Mouse (Mus musculus) CD8-positive naive resting alpha-beta T cell, adult 2 months (primary cell): ENCODE data around the gene Ptges.

ENCODE experiments used
- DNase-seq, 2 experiments: peaks; one replicate each; pipeline ENCODE4 v3.0.0; 2022; ENCODE audit warnings: low read depth in 2 of 2, low spot score in 2 of 2

Ptges gene

DNA sequence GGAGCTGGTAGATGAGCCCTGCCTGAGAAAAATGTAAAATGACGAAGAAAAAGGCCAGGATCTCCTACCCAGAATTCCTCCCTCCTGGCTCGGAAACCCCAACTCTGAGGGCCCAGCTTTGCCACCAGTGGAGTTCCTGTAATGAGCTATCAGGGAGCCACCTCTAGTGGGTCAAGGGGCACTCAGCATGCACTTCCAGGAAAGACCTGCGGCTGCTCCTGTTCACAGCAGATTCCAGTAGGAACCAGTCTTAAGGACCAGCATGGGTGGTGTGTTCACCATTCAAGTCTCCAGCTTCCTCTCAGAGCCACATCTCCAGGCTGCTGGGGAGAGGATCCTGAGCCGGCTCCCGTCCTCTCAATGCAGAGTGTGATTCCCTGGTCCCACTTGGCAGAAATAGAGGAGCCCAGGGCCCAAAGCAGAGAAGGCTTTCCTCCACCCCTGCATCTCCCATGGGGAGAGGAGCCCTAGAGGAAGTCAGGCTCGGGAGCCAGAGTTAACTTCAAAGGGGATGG is 28.0 kb downstream of the Ptges start:
- DNase-seq, result no peak

DNA sequence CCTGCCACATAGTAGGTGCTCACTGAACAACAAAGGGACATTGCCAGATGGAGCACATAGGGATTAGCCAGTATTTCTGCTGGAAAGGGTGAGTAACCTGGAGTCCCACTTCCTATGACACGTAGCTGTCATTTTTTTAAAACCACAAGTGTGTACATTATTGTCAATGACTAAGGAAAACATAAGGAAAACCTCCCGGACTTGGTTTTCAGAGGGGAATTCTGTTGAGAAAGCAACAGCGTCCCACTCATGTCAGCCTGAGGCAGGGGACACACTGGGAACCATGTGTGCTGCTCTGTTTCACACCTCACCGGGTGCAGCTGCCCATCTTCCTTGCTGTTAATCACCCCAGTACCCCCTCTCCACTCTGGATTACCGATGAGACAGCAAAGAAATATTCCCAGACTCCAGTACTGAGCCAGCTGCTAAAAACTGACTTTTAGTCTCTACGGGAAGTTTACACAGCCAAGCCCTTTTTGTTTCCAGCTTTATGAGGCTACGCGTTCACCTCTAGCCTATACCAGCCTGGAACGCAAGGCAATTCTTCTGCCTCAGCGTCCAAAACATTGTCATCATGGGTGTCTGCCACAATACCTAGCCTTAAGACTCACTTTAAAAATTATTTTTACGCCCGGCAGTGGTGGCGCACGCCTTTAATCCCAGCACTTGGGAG is 30.1 kb downstream of the Ptges start:
- DNase-seq, result no peak

DNA sequence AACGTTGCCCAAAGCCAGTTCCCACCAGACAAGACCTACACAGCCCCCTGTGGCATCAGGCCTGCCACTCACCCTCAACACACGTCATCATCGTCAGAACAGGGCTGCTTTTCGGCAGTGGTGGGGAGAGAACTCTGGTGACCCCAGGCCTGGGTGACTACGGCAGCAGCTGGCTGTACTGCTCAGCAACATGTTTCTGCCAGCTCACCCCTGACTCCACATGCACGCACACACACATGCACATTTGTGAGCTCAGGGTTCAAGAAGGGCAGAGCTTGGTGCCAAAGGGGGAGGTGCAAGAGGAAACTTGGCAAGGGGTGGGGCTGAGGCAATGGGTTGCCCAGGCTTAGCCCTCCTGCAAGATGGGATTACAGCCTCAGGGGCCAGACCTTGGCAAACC is 32.4 kb downstream of the Ptges start:
- peak in 1 of 2 experiments; percentile 25 for DNase-seq

DNA sequence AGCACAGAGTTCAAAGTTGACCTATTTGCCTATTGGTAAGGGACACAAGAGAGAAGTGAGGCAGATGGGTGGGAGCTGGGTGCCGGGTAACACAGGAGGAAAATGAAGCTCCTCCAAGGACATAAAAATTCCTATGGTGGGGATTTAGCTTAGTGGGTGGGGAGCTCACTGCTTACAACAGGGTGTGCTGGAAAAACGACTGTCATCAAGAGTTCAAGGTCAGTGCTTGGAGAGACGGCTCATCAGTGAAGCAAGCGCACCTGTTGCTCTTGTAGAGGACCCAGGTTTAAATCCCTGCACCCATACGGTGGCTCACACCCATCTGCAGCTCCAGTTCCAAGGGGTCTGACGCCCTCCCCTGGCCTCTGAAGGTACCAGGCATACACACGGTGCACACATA is 35.7 kb downstream of the Ptges start:
- DNase-seq, result no peak

DNA sequence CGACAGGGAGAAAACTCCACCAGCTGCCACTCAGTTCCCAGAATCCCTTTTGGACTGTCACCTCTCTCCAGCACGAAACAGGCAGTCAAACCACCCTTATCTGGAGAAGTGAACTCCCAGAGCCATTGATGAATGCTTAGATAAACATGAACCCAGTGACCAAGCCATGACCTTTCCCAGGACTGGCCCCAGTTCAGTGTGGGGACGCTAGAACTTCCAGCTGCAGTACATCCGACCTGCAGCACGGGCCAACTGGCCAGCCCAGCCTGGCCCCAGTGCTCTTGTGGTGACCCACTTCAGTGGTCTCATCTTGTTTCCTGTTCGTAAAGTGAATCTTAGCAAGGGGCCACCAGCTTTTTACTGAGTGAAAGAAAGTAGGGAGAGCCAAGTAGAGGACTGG is 36.3 kb downstream of the Ptges start:
- no peak for DNase-seq

DNA sequence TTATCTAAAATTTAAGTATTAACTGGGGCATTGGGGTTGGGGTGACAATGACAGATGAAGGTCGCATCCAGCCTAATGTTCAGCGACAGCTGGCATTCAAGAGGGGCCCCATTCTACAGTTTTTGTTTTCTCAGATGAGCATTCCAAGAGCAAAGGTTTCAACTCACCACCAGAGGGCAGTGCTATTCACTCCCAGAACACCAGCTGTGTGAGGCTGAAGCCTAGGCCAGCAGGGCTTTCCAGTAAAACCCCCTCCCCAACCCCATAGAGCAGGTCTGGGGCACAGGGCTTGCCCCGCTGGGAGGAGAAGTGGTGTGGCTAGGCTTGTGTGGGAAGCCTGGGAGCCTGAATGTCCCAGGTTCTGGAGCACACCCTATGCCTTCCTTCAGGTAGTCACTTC is 38.7 kb downstream of the Ptges start:
- peak in 1 of 2 experiments; percentile 26 for DNase-seq

DNA sequence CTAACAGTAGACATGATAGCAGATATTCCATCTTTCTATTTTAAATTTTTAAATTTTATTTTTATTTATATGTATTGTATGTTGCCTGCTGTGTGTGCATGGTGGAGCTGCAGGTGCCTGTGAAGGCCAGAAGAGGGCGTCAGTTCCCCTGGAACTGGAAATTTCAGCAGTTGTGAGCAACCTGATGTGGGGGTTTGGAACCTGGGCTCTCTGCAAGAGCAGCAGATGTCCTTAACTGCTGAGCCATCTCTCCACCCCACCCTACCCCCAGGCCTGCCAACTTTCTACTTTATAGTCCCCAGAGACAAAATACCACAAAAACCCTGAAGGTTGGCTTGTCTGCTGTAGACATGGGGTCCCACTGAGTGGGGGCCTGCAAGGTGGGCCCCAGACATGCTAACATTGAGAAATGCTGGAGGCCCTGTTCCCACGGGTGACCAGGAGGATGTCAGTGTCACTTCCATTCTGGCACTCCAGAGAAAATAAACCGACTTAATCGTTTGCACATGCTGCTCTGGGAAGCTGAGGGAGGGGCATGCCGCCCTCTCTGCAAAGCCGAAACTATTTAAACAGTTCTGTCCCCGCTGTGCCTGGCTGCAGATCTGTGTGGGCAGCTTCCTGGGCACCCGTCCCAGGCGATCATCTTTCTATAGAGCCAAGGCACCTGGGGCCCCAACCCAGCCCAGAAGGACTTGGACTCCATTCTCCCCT is 44.1 kb downstream of the Ptges start:
- no peak for DNase-seq

DNA sequence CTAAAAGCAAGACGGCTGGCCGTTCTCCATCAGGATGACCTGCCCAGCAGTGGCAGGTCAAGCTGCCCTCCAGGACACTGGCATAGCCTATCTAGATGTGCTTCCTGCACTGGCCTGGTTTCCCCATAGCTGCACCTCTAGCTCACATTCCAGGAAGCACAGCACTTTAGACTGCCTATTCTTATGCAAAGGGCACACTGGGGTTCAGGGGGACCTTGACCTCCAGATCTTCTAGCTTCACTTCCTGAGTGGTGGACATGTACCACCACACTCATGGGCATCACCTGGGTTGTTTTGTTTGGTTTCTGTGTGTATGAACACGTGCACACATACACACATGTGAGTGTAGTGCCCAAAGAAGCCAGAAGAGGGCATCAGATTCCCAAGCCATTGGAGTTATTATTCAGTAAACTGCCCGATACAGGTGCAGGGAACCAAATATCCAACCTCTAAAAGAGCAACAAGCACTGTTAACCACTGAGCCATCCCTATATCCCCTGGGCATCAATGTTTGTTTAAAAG is 44.8 kb downstream of the Ptges start:
- no peak for DNase-seq

DNA sequence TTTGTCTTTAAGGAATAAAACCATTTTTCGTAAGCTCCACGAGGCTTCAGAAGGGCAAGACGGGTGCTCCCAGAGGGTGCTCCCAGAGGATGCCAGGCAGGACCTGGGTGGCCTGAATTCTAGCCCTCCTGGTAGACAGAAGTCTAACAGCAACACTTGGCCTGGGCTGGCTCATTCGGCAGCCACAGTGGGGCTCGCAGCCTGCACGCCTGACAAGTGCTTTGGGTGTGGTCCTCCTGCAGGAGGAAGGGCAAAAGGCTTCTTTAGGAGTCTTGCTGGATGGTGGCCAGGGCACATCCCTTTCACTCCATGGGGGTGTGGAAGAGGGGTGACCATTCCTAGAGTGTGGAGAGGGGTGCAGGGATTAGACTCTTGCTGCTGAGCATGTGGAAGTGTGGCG is 48.4 kb downstream of the Ptges start:
- DNase-seq, result no peak

DNA sequence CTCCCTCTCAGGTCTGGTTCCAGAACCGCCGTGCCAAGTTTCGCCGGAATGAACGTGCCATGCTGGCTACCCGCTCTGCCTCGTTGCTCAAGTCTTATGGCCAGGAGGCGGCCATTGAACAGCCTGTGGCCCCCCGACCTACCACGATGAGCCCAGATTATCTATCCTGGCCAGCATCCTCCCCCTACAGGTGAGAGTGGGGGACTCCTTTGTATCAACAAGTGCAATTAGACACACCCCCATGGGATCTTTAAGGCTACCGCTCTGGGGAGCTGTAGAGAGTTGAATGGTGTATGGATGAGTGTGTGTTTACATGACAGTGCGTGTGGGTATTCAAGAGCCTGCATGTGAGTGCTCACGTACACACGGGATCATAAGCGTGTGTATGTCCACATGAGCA is 50.2 kb downstream of the Ptges start:
- DNase-seq, result no peak

DNA sequence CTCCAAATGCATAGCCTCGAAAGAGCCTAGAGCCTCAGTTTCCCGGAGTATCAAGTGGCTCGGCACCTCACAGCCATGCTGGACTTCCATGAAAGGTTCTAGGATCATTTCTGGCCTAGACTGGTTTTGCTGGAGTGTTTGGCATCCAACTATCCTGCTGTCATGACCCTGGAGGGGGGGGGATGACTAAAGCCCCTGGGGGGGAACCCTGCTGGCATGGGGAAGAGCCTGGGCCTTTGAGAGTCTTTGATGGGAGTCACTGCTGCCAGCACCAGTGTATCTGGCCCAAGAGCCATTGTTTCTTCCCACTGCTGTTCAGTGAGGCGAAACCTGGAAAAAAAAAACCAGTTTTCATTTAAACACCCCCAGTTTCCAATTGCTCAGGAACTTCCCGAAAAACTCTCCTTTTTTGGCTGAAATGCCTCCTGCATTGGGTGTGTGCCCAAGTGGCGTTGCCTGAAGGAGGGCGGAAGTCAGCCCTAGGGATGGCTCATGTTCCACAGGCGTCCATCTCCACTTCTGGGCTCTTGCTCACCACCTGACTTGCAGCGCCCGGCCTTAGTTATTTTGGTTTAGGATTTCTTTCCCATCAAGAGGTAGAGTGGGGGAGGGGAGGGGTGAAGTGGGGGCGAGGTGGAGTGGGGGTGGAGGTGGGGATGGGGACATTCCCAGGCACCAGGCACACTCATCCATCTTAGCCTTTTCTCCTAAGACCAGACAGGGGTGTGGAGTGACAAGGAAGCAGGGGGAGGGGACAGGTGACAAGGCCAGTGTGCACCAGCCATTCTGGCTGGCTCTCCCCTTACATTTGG is 53.8 kb downstream of the Ptges start:
- DNase-seq, result no peak

DNA sequence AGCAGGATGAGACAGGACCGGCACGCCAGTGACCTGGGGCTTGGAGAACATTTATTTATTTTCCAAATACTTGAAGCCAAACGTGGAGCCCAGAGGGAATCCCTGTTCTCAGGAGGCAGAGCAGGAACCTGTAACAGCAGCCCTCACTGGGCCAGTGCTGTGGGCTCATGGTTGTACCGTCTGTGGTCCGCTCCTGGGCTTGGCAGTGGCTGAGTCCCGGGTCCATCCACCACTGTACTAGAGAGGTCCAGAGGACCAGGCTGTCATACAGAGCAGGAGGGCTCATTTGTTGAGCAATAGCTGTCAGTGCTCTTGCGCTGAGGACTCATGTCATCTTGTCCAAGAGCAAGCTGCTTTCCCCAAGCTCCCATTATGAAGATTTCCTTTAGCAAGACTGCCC is 54.6 kb downstream of the Ptges start:
- DNase-seq, result no peak

DNA sequence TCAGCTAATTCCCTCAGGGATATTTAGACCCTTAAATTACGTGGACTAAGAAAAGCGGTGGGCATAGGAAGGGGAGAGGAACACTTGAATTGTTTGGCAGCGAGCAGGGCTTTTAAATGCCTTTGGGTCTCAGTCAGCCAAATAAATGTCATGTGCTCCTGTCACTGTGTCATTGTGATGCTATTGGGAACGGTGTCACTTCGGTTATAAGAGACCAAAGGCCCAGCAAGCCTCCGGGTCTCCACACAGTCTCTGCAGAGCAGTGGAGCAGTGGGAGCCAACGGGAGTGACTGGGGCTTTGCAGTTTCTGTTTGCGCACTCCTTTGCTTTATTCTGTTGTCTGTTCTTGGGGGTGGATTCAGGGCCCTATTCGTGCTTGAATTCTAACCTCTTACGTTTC is 55.2 kb downstream of the Ptges start:
- DNase-seq, result no peak

DNA sequence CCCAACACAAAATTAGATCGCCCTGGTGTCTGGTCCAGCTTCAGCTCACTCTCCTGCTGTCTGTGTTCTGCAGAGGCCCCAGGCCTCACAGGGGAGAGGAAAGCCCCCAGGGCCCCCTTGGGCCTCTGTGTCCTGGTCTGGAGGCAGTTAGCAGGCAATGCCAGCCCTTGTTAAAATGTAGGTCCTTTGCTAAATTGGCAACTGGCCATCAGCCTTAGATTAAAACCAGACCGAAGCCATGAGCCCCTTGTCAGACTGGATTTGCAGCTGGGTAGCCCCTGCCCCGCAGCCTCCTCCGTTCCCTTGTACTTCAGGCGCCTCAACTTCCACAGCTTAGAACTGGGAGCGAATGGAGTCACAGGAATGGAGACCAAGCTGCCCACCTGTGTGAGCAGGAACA is 57.0 kb downstream of the Ptges start:
- DNase-seq, result no peak

DNA sequence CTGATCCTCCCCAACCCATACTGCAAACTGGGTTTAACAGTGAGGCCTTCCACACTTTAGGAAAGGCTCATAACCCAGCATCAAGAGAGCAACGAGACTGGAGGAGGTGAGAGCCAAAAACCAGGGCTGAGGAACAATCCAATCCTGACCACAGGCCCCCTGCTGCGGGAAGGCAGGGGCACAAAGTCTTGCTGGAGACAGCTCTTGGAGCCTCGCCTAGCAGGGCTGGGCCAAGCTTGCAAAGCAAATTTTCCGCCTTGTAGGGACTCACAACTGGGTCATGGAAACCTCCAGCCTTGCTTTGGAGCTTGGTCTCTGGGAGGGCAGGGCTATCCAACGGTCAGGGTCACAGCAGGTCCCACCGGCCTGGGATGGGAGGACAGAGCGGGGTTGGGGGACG is 58.8 kb downstream of the Ptges start:
- DNase-seq, result no peak

DNA sequence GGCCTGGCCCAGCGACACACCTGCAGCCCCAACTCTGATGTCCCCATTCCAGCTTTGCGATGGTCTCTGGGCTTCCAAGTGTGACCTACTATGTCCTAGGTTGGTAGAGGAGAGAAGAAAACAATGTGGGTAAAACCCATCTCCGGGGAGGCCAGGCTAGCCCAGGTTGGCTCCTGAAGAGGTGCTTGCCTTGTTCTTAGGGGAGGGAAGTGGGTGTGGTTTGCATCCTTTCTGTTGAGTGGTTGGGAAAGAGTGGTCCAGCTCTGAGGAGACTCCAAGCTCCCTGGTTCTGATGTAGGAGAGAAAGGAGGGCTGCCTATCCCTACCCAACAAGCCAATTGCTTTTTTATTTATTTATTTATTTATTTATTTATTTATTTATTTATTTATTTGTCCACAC is 64.2 kb downstream of the Ptges start:
- no peak for DNase-seq

DNA sequence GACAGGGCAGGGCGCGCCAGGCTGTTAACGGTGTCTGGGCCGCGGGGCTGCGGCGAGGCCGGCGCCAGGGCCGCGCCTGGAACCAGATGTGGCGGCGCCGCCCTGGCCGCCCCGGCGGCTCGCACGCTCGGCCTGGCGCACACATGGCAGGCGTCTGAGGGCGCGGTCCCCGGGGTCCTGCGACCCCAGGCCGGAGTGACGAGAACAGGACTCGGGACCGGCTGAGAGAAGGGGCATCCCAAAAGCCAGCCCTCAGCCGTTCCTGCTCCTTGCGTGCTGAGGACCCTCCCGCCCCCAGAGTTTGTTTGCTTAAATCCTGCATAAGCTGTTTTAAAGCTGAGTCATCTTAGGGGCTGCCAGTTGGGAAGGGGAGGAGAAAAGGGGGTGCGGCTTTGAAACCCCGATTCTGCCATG is 64.7 kb downstream of the Ptges start:
- no peak for DNase-seq

DNA sequence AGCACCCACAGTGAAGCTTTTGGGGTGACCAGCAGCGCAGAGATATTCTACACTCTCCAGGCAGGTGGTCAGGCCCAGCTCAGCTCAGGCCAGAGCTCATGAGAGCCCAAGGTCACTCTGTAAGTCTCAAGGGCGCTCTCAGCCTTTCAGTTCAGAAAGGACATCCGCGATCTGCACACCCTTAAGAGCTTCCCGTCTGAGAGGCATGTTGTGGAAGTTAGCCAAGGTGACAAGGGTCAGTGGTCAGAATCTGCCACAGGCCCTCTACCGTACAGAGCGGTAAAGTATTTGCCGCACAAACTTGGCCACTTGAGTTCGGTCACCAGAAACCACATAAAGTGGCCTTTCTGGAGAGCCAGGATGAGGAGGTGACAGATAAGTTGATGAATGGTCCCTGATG is 66.1 kb downstream of the Ptges start:
- DNase-seq, result no peak

DNA sequence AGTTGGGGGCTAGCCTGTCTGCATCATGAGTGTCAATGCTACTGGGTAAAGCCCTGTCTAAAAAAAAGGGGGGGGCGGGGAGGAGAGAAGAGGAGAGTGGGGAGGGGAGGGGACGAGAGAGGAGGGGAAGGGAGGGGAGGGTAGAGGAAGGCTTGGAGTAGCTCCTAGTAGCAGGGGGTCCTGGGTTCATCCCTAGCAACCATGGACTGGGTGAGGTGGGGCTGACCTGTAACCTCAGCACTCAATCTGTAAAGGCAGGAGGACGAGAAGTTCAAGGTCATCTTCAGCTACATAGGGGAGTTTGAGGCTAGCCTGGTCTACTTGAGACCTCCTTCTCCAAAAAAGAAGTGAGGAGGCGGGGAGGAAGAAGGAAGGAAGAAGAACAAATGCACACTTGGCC is 67.6 kb downstream of the Ptges start:
- no peak for DNase-seq

DNA sequence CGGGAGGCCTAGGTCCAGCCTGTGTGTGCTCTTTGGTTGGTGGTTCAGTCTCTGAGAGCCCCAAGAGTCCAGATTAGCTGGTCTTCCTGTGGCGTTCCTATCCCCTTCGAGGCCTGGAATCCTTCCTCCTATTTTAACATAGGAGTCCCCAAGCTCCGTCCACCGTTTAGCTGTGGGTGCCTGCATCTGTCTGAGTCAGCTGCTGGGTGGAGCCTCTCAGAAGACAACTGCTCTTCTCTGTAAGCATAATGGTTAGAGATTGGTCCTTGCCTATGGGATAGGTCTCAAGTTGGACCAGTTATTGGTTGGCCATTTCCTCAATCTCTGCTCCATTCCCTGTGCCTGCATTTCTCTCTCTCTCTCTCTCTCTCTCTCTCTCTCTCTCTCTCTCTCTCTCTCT is 69.9 kb downstream of the Ptges start:
- DNase-seq, result no peak

DNA sequence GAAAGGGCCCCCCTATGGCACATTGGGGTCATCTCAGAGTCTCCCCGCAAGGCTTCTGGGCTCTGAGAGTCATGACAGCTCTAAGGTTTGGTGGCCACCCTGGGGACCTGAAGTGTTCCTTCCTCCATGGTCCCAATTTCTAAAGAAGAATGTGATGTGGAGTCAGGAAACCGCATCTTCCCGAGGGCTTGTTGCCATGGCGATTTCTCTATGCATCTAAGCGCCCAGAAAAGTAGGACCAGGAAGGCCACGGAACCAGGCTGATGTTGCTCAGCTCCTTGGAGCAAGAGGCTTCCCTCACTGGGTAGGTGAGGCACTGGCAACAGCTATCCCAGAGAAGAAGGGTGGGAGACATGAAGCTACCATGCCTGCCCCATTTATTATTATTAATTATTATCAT is 72.6 kb downstream of the Ptges start:
- no peak for DNase-seq

DNA sequence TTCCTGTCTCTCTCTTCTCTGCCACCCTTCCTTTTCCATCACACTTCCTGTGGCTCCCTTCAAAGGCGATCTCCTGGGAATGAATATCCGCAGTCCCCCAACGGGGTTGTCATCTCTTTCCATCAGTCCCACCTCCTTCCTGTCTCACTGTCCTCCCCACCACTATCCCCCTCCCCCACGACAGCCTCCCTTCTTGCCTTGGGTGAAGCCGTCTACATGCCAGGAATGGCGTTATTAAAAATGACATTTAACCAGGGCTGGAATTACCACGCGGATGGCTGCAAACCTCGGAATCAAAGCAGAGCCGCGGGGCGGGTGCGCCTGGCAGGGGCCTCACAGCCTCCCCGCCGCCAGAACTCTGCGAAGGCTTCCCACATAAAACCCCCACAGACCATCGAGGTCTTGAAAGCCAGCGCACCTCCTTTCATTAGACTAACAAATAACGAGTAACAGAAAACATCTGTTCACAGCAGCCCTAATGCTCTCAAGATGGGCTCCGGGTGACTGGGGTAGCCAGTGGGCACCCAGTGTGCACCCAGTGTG is 76.8 kb downstream of the Ptges start:
- DNase-seq, result no peak
